Mouse (Mus musculus) intestine, postnatal 0 days (tissue): ENCODE data around the gene Myo1a. TPM values are rescaled to one million over a fixed set of nuclear protein-coding genes. Genes with fewer than 3 reads are reported as not detected.

Experiments
- ATAC-seq: fragments of 200-750 bp; cut with Nextera tagmentation; 2 replicates; pipeline ENCODE4 v1.8.0; 2017; ENCODE audit warnings: mild to moderate bottlenecking, moderate TSS enrichment, moderate library complexity
- H3K27ac ChIP-seq: fragments of 300-500 bp; sonication (generic); 2 replicates; pipeline ENCODE4 v1.5.1; 2014; ENCODE audit warnings: mild to moderate bottlenecking, low read depth, low read length, moderate library complexity
- H3K27me3 ChIP-seq: fragments of 300-500 bp; sonication (generic); replicated peaks from 2 replicates; pipeline ENCODE4 v1.6.1; 2014; ENCODE audit warnings: low read length, mixed read lengths; ENCODE audit not compliant: control insufficient read depth, insufficient read depth
- H3K36me3 ChIP-seq: fragments of 300-500 bp; sonication (generic); 2 replicates; pipeline ENCODE4 v1.6.1; 2014; ENCODE audit warnings: mild to moderate bottlenecking, moderate library complexity; ENCODE audit not compliant: control insufficient read depth, insufficient read depth
- H3K4me1 ChIP-seq: fragments of 300-500 bp; sonication (generic); replicated peaks from 2 replicates; pipeline ENCODE4 v1.6.1; 2014; ENCODE audit warnings: antibody characterized with exemption, low read length, mixed read lengths; ENCODE audit not compliant: control insufficient read depth, insufficient read depth
- H3K4me2 ChIP-seq: fragments of 300-500 bp; sonication (generic); replicated peaks from 2 replicates; pipeline ENCODE4 v1.6.1; 2014; ENCODE audit warnings: low read depth, mild to moderate bottlenecking, moderate library complexity
- H3K4me3 ChIP-seq: fragments of 300-500 bp; sonication (generic); 2 replicates; pipeline ENCODE4 v1.5.1; 2014; ENCODE audit warnings: low read depth, low read length
- H3K9ac ChIP-seq: fragments of 300-500 bp; sonication (generic); 2 replicates; pipeline ENCODE4 v1.6.1; 2014; ENCODE audit warnings: mild to moderate bottlenecking, low read depth, low read length
- H3K9me3 ChIP-seq: fragments of 300-500 bp; sonication (generic); 2 replicates; pipeline ENCODE4 v1.6.1; 2016; ENCODE audit warnings: mixed run types; ENCODE audit not compliant: control insufficient read depth
- CTCF ChIP-seq: sonication (generic); IDR thresholded peaks from 2 replicates; pipeline ENCODE4 v1.5.1; 2016; ENCODE audit warnings: low read depth, mild to moderate bottlenecking, control low read depth, antibody characterized with exemption, moderate library complexity
- WGBS: fragments of 180-500 bp; shearing (Covaris S2); extraction: QIAGEN DNeasy Blood & Tissue Kit; methylation state at CpG from one replicate; pipeline ENCODE4 v1.1.7; 2014; 5-methylcytosine and 5-hydroxymethylcytosine counted together
- polyA plus RNA-seq: library from polyadenylated mRNA; unstranded; fragments of >200 nt; fragmentation: Nextera tagmentation; extraction: Ambion mirVana; gene quantifications from 2 replicates; pipeline ENCODE4 v1.2.1, GENCODE M21; 2015

Gene Myo1a
- polyA plus RNA-seq, 1 experiment from 2014 or later = 73.8 TPM

DNA sequence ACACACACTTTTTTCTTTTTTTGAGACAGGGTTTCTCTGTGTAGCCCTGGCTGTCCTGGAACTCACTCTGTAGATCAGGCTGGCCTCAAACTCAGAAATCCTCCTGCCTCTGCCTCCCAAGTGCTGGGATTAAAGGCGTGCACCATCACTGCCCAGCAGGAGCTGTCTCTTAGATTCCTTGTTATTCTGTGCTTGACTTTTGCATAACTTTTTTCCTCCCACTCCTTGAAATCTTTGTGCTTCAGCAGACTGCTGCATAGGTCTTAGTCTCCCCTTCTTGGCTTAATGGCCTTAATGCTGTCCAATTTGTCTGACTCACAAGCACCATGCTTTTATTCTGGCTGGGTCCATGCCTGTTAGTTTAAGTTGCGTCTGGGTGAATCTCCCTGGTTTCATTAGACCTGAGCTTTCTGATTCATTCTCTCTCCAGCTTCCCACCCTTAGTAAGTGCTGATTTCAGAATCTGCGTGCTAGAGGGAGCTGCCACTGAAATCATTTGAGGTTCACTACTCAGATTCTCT, 3.9 kb downstream of the Myo1a start:
- peaks cover 55% of the 10 kb centered on the region for H3K36me3 ChIP-seq
- no peak overlapping the region for H3K4me2 ChIP-seq
- ATAC-seq = no peak
- H3K9ac ChIP-seq = no peak overlapping the region
- 86% methylated on average over 3 of the region's 3 CpGs for WGBS
- peaks cover 2% of the 10 kb centered on the region; the same call in 1 of the 2 replicates for H3K4me1 ChIP-seq
- TF ChIP-seq CTCF = no peak
- no peak overlapping the region for H3K4me3 ChIP-seq
- no peaks in the 10 kb centered on the region for H3K9me3 ChIP-seq
- no peaks in the 10 kb centered on the region for H3K27me3 ChIP-seq
- no peak overlapping the region for H3K27ac ChIP-seq

GRCm38 (mm10) chr10:127710331-127710730, 5.4 kb downstream of the Myo1a start:
- Histone ChIP-seq H3K4me3 (no peak overlapping the region), H3K27me3 (no peaks in the 10 kb centered on the region), H3K4me2 (no peak overlapping the region), H3K4me1 (no peaks in the 10 kb centered on the region; the same call in 1 of the 2 replicates), H3K9ac (no peak overlapping the region), H3K36me3 (peaks cover 60% of the 10 kb centered on the region), H3K27ac (no peak overlapping the region), H3K9me3 (no peaks in the 10 kb centered on the region)
- 84% methylated on average over 13 of the region's 13 CpGs for WGBS
- no peak for TF ChIP-seq CTCF
- no peak for ATAC-seq

DNA sequence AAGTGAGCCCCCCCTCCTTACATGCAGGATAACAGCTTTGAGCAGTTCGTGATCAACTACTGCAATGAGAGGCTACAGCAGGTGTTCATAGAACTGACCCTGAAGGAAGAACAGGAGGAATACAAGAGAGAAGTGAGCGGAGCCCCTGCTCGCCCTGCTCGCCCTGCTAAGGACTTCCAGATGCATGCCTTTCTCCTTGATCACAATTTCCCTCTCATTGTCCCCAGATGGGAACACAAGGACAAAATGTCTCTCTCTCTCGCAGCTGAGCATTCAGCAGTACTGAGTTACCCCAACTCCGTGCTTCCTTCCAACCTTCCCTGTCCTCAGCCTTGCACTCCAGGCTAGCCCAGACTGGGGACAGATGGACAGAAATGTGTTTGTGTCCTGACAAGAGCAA, 7.8 kb downstream of the Myo1a start:
- H3K27ac ChIP-seq = no peak overlapping the region
- H3K4me2 ChIP-seq = no peak overlapping the region
- no peak overlapping the region; the same call in 1 of the 2 replicates for H3K9ac ChIP-seq
- no peaks in the 10 kb centered on the region for H3K4me1 ChIP-seq
- no peaks in the 10 kb centered on the region for H3K27me3 ChIP-seq
- peaks cover 57% of the 10 kb centered on the region for H3K36me3 ChIP-seq
- 86% methylated on average over 6 of the region's 6 CpGs for WGBS
- no peak overlapping the region for H3K4me3 ChIP-seq
- H3K9me3 ChIP-seq = no peaks in the 10 kb centered on the region
- TF ChIP-seq CTCF = no peak
- ATAC-seq = no peak

DNA sequence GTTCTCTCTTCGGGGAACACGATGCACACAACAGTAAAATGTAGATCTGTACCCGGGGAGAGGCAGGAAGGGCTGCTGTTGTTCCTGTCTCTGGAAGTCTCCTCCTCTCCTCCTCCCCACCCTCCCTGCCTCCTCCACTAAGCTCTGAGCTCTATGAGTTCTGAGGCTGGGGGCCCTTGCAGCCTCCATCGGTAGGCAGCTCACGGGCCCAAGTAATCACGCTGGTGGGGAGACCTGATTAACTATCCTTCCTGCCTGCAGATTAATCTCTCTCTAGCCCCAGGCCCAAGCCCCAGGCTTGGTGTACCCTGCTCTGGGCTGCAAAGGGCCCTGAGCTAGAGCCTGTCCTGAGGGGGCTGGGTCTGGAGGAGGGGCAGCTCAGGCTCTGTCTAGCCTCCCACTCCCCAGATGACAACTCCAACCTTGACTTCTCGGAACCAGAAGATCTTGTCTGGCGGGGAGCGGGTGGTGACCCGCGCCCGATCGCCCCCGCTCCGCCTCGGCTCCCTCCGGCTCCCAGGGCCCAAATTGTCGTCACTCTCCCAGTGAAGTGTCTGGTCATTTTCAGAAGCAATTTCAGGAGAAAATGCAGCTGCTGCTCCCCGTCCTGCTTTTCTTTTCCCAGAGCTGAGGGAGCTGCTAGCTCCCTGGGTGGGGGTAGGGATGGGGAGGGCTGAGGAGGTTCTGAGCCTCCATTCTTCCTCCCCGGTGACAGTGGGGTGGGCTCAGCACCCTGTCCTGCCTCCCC, 16.9 kb downstream of the Myo1a start:
- Histone ChIP-seq H3K4me1 (no peaks in the 10 kb centered on the region), H3K4me2 (peak overlapping the region; percentile 45), H3K36me3 (peaks cover 26% of the 10 kb centered on the region; the same call in 1 of the 2 replicates), H3K27me3 (no peaks in the 10 kb centered on the region), H3K9ac (peak overlapping the region; percentile 41), H3K27ac (peak overlapping the region; percentile 54), H3K9me3 (no peaks in the 10 kb centered on the region), H3K4me3 (no peak overlapping the region)
- WGBS = 27% methylated on average over 20 of the region's 20 CpGs
- ATAC-seq = no peak
- no peak for TF ChIP-seq CTCF

GRCm38 (mm10) chr10:127724178-127724577, 19.2 kb downstream of the Myo1a start, which contains the start of gene Tac2:
Tac2 (plus strand) TSS chr10:127724478.
- no peak for ATAC-seq
- no peak for TF ChIP-seq CTCF
- H3K4me1 ChIP-seq = no peaks in the 10 kb centered on the region
- no peaks in the 10 kb centered on the region for H3K9me3 ChIP-seq
- H3K9ac ChIP-seq = no peak within 1 kb of the TSS
- H3K27ac ChIP-seq = no peak within 1 kb of the TSS
- no peak within 1 kb of the TSS for H3K4me3 ChIP-seq
- 79% methylated on average over 3 of the region's 3 CpGs for WGBS
- H3K36me3 ChIP-seq = peaks cover 14% of the 10 kb centered on the region; the same call in 1 of the 2 replicates
- H3K27me3 ChIP-seq = no peaks in the 10 kb centered on the region
- H3K4me2 ChIP-seq = no peak within 1 kb of the TSS

DNA sequence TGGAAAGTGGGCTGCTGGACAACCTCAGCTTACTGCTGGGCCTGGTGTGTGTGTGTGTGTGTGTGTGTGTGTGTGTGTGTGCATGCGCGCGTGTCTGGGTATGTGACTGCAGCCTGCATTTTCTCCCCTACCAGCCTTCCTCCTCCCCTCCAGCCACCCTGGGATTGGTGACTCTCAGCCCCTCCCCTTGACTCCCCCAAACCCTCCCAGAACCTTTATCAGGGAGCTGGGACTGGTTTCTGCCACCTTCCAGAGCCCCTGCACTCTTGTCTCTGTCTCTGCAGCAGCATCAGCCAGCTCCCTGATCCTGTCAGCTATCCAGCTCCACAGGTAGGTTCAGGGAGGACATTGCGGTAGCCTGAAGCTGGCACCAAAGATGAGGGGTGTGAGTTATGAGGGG, 20.2 kb downstream of the Myo1a start:
- no peak for ATAC-seq
- no peaks in the 10 kb centered on the region for H3K4me1 ChIP-seq
- TF ChIP-seq CTCF = no peak
- H3K9me3 ChIP-seq = no peaks in the 10 kb centered on the region
- no peaks in the 10 kb centered on the region for H3K27me3 ChIP-seq
- H3K4me3 ChIP-seq = no peak overlapping the region
- WGBS = 62% methylated on average over 4 of the region's 4 CpGs
- no peak overlapping the region for H3K9ac ChIP-seq
- H3K36me3 ChIP-seq = peaks cover 5% of the 10 kb centered on the region; the same call in 1 of the 2 replicates
- no peak overlapping the region for H3K27ac ChIP-seq
- H3K4me2 ChIP-seq = no peak overlapping the region
